Mouse (Mus musculus): ENCODE measurements around the gene Dnah2.
A peak's percentile ranks its signal among the peaks of the same experiment; 100 is the strongest.

Gene Dnah2

DNA sequence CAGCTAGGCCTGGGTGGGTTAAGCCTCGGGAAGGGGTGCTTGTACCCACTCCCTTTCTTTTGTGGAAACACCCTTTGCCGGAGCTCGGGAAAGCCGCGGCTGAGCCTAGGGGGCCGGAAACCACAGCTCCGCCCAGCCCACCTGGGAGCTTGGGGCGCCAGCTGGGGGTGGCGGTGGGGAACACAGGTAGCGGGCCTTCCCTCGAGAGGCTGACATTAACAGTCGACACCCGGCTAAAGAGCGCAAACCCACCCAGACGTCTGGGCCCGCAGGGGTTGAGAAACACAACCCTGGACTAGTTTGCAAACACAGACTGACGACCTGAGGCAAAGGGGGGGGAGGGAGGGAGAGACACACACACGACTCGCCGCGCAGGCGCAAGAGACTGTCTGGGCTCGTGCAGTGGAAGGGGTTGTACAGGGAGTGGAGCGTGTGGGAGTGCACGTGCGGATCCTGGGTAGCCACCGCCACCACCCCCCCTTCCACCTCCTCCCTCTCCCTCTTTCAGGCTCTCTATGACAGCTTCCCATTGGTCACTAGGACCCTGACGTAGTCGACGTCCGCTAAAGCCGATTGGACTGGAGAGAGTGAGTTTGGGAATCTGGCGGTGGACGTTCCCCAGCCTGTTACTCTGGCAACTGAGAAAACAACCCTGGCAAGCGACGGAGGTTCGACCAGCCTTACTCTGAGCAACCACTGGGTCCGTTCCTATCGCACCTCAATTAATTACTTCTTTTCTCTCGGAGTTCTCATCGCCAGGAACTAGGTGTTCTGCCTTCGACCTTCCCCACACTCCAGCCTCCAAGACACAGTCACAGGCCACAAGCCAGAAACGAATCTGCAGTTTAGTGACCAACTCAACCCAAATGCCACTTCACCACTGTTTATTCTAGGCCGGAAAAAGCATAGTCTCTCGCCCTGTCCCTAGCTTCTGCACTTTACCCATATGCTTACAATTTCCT is 130.1 kb downstream of the Dnah2 start:
- peak; percentile 91 to 95 for DNase-seq (ENCODE audit: low spot score in 2 of 2)

DNA sequence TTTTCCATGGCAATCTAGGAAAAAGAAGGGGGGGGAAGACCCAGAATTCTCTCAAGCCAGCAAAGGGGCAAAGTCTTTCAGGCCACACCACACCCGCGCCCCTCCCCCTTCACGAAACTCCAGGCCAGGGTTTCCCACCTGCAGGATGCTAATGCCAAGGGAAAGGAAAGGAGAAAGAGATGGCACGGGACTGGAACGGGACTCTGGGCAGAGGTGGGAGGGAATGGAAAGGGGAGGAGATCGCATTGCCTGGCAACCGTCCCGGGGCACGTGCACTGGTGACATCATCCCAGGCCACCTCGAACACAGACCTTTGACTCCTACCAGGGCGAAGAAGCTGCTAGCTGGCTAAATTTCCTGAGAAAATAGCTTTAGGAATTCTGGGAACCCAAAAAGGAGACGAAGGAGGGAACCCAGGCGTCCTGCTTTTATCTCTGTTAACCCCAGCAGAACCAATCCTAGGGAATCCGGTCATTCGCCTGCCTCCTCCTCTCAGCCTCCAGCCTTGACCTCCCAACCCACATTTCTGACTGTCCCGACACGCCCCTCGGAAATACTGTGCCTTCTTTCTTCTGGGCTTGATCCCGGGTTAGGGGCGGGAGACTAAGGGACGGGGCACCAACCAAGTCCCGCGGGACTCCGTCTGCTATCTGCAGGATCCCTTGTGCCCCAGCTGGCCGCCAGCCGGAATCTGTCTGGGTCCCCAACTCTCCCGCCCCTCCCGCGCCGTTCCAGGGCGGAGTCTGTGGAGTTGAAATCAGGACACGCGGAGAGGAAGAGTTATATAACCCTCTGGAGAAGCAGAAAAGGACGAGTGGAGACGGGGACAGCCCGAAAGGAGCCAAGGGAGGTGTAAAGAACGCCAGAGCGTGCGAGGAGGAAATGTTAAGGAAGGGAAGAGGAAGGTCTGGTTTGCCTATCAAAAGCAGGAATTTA is 131.2 kb downstream of the Dnah2 start:
- peak; percentile 81 to 88 for DNase-seq (ENCODE audit: low spot score in 2 of 2)

DNA sequence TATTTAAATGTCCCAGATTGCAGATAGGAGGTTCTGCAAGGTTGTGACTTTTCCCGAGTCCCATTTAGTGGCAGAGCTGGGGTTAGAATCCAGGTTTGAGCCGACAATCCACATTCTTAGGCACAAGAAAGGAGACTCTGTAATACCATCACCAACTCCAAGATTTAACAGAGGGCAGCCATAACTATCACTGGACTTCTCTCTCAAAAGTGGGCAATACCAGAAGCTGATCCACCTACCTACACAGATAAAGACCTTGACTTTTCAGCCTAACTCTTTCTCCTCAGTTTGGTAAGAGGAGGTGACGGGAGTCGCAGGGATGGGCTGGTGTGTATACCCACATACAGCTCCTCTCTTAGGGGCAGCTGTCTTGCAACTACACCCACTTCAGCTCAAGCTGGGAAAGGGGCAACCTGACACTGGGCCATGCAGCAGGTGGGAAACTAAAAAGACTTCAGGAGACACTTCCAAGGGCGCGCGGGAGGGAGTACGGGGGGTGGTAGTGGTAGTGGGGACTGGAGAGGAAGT is 131.9 kb downstream of the Dnah2 start:
- no peak for DNase-seq (ENCODE audit: low spot score in 2 of 2)

DNA sequence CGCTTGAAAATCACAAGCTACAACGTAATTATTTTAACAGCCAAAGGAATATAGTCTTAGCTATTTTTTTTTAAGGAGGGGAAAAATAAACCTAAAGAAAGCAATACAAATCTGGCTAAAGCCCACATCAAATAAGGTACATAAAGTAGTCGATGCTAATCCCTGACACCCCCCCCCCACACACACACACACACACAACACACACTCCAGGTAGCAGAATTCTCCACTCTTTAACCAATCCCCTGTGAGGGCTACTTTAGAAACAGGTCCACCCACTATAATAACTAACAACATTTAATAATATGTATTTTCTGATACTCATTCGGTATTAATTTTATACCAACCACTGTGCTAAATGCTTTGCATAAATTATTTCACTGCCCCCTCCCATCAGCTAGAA is 132.4 kb downstream of the Dnah2 start:
- DNase-seq (ENCODE audit: low spot score in 2 of 2): no peak

DNA sequence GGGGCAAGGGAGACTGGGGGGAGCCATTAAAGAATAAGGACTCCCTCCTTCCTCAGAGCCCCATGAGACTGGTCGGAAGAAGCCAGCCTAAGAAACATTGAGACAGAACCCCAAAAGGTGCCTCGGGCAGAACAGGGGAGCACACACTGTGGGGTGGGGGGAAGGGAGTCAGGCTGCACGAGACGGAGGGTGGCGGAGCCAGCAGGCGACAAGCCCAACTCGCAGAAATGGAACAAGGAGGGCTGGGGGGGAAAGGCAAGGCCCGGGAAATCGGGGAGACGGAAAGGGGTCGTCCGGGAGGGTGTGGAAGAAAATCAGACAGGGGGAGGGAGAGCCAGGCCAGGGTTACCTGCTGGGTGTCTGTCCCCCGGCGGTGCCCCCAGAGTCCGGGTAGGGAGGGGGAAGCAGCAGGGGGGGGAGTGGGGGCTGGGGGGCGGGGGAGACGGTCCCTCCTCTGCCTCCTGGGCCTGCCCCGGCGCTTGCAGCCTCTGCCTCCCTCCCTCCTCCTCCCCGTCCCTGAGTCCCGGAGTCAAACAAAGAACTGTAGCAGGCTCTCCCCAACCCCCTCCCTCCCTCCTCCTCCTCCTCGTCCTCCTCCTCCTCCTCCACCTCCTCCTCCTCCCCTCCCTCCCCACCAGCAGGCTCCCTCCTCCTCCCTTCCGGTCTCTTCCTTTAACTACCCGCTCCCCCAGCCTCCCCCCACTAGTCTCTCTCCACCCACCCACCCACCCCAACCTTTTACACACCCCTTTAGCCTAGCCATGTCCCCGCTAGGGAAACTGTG is 133.1 kb downstream of the Dnah2 start:
- DNase-seq (ENCODE audit: low spot score in 2 of 2): no peak

DNA sequence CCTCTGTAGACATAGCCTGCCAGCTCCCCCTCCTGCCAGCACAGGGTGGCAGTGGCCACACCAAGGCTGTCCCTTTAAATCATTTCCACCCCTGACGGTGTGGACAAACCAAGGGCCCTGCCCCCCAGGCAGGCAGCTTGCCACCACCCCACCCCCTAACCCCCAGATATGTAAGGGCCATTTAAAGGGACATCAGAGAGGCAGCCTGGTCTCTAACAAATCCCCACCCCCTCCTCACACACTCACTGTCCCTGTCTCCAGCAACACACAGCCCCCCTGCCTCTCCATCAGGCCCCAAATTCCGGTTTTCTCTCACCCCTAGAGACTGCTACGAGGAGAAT is 133.6 kb downstream of the Dnah2 start:
- no peak for DNase-seq (ENCODE audit: low spot score in 2 of 2)

DNA sequence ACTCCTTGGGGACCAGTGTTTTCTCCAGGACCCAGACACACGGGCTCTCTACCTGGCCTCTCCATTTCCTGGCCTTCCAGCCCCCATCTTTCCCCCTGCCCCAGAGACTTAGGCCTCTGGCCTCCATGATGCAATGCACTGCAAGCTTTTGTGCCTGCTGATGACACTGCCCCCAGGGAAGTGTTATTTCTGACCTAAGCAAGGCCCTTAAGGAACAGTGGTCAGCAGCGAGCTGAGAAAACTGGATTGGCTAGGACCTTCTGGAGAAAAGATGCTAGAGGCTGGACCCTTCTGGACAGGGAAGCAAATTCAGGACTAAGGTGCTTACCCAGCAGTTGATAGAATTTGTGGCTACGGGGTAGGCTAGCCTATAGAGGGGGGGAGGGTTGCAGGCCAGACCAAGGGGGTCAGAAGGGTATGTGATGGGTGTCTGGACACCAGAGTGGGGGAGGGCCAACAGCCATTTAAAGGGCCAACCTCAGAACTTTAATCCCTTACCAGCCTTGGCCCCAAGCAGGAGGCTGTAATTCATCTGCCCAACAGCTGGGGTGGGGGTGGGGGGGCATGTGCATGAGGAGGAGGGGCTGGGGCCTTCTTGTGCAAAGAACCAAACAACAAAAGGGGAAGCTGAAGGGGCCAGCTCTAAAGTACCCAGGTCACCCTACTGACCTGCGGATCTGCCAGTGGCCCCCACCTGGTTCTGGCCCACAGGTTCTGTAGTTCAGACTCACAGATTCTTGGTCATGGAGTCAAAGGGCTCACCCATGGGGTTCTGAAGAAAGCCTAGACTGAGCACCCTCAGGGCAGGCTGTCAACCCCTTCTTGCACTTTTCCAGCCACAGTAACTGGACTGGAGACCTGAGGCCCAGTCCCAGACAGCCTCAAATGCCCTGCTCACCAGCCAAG is 134.2 kb downstream of the Dnah2 start:
- no peak for DNase-seq (ENCODE audit: low spot score in 2 of 2)

DNA sequence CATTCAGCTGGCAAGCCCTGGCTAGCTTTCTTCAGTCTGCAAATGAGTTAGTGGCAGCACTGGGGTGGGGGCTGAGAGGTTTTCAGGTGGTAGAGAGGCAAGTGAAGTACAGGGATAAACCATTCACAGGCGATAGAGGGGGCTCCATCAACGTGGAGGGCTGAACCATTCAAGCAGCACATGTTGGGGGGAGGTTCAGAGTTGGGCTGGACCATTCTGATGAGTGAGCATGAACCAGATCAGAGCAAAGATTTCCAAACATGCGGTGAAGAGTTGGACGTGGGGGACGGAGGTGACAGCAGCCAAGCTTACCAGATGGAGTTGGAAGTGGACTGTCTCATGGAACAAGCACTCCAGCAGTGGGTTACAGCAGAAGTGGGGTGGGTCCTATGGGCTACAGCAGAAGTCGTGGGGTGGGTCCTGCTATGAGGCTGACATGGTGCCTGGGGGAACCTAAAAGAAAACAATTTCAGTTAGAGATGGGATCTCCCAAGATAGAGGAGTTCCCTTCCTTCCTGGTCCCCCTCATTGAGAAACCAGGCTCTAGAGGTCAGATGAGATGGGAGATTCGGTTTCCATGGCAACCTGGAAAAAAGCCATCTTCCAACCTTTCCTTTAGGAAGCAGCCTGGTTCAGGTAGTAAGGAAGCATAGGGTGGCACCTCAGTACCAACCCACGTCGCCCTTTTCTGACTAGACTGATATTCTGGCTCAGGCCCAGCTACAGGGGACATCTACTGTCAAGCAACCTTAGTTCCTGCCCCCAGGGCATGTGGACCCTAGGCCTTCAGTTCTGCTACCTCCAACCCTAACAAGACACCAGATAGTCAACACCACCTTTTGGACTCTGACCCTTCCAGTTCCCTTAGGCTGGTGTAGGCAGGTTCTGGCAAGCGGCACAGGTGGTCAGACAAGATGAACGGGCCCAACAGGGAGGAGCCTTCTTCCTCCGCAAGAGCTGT is 135.4 kb downstream of the Dnah2 start, which contains the start of gene Kdm6b:
Gene Kdm6b (minus strand): TSS at position 455 of the 961 bp plus-strand sequence.
- no peak for DNase-seq (ENCODE audit: low spot score in 2 of 2)

DNA sequence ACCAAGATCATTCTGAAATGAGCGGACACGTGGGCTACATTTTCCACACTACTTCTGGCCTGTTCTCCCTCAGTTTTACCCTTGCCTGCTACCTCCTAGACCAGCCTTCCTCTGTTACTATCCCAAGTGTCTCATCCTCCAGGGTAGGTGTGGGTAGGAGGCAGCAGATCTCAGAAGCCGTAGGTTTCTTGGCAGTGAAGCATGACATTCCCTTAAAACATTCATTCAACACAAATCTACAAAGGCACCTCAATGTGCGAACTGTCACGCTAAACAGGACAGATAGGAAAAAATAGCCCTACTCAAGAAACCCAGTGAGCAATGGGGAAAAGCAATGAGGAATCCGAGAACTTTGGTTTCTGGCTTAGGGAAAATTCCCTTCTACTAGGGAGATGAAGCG is 136.4 kb downstream of the Dnah2 start:
- peak in 1 of 2 experiments; percentile 52 for DNase-seq (ENCODE audit: low spot score in 2 of 2)

DNA sequence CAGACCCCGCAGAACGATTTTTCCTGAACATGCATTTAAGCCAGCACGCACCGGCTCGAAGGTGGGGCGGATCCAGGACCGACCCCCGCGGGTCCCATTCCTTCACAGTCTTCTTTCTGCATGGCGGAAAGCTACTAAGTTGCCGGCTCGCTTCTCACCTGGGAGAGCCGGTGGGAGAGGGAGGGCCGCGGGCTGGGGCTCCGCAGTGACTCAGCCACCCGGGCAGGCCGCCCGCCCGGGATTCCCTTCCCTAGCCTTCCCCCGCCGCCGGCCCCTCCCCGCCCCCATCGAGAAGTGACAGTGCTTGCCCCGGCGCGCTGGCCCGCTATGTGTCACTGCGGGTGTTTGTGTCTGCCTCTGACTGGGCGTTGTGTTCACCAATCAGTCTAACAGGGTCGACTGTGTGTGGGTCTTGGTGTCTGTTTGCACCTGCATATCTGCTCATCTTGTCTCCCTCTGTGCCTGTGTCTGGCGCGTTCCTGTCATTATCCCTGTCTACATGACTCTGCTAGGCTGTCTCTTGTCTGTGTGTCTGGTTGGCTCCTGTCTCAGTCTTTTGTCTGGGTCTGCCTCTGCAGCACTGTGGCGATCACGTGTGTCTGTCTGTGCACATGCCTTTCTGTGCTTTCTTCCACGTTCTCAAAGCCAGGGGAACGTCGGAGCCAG is 137.2 kb downstream of the Dnah2 start:
- peak; percentile 49 to 61 for DNase-seq (ENCODE audit: low spot score in 2 of 2)

DNA sequence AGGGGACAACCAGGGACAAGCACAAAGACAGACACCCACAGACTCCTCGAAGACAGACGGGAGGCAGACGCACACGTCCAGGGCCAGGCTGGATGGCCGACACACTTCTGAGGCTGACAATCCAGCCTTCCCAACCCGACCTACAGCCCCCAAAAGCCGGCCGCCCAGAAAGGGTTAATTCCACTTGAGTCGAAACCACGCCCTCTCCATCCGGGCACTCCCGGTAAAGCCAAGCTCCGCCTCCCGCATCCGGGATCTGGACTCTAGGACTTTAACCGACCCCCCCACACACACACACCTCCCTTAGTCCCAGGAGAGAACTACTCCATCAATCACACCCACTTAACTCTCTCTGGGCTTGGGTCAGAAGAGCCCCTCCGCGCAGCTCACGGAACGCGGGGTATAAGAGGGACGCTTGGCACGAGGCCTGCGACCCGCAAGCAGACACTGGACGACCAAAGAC is 137.8 kb downstream of the Dnah2 start:
- DNase-seq (ENCODE audit: low spot score in 2 of 2): peak; percentile 91

DNA sequence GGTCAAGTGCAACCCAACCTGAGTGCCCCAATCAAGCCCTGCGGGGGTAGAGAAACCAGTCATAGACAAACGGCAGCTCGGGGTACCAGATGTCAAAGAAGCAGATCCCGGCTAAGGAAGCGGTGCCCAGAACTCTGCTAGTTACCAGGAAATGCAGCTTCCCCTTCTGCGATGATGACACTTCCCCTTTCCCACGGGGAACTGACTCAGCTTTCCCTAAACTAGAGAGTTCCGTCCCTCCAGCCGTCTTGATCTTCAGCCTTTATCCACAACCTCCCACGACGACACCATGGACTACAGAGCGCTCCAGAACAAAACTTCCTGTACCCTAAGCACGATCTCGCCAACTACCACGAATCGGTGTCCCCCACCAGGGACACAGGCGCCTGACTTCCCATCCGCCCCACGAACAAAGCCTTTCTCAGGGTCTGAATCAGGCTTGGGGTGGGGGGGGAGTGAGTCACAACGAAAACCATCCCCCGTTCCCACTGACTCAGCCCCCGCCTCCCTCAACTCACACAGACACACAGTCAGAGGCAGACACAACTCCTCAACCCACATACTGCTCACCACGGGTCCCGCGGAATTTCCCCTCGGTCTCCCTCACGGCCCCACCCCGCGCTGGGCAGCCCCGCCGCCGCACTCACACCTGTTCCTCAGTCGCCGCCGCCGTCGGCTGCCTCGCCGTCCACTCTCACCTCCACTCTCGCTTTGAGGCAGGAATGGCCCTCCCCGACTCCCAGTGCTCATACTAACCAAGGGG is 138.4 kb downstream of the Dnah2 start:
- peak; percentile 61 to 70 for DNase-seq (ENCODE audit: low spot score in 2 of 2)

DNA sequence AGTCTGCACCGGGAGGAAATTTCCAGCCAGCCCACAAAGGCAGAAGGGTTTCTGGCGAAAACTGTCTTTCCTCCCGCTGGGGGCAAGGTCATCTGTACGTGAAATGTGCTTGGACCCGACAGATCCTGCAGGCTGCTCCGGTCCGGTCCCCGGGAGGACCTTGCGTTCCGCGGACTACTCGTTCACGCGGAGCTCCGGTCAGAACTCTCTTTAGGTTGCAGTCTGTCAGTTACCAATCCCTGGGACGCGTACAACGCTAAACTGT is 138.9 kb downstream of the Dnah2 start:
- DNase-seq (ENCODE audit: low spot score in 2 of 2): no peak

DNA sequence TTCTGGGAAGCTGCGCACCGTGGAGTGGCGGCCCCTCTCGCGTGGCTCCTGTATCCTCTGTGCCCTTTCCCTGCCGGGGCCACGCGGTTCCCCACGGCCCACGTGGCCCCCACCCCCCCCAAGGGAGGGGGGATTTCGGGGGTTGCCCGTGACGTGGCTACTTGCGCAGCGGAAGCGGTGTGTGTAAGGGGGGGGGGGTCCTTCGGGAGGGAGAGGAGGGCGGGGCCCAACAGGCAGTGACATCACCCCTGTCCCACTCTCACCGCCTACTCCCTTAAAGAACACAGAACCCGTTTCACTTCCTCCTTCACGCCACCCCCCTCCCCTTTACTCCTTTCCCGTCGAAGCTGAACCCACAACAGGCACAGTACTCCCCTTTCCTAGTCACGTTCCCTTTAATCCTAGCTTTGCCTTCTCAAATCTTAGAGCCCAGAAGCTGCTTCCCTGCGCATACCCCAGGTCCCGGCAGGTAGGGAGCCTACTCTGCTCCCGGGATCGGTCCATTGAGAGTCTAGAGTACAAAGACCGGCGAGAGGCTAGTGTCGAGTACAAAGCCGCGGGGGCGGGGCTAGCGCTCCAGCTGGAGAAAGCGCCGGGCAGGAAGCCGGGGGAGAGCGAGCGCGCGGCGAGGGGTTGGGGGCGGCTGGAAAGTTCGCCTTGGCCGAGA is 139.4 kb downstream of the Dnah2 start:
- peak; percentile 75 for DNase-seq (ENCODE audit: low spot score in 2 of 2)

DNA sequence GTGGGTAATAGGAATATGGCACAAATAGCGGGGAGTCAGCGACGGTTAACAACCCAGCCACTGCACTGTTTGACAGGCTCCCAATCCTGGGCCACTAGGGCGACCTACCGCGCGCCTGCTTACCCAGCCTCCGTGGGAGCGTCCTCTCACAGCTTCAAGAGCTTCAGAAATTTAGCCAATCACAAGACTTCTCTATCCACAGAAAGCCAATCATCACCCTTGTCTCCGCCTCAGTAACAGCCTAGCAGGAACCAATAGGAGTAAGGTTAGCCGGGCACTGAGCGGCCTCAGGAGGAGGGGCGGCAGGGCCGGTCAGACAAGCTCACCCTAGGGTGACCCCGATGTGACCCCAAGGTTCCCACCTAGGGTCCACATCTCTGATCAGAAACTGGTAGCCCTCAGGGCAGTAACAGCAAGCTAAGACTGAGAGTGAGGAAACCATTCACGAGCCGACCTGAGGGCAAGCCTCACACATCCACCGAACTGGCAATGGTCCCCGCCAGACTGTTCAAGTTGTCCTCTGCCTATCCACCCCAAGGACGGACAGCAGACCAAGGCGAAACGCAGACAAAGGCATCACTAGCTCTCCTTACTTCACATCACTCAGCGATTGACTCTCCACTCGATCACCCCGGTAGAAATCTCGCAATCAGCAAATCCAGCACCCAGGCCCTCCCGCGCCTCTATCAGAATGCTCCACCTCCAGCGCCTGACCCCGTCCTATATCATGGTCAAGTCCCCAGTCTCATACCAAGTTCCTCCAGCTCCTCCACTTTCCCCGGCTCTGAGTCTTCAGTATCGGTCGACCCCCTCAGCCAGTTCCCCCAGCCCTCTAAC is 140.2 kb downstream of the Dnah2 start:
- peak; percentile 77 to 90 for DNase-seq (ENCODE audit: low spot score in 2 of 2)

DNA sequence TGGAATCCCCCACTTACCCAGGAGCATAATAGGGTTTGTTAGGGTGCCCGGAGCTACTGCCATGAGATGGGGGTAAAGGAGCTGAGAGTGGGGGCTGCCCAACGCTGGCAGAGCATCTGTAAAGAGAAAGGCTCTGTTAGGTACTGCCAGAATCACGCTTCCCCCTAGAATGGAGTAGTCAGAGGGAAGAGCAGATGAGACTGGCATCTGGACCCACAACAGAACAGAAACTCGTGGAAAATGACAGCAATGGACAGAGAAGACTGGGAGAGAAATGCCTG is 141.2 kb downstream of the Dnah2 start:
- DNase-seq (ENCODE audit: low spot score in 2 of 2): no peak
